Mouse (Mus musculus) stomach, embryonic 14.5 days (tissue): ENCODE results near the gene Irf2bp1. TPM values are rescaled to one million over a fixed set of nuclear protein-coding genes. Genes with fewer than 3 reads are reported as not detected.
A peak's percentile ranks its signal among the peaks of the same experiment; 100 is the strongest.

Experiments used
- ATAC-seq: fragments of 200-750 bp; cut with Nextera tagmentation; 2 replicates; pipeline ENCODE4 v1.8.0; 2017; ENCODE audit warnings: low read depth, moderate TSS enrichment; ENCODE audit not compliant: insufficient number of reproducible peaks, insufficient read depth, low FRiP score
- H3K27ac ChIP-seq: fragments of 300-500 bp; sonication (generic); 2 replicates; pipeline ENCODE4 v1.5.1; 2014; ENCODE audit warnings: mild to moderate bottlenecking, low read length, moderate library complexity, mixed read lengths
- H3K27me3 ChIP-seq: fragments of 300-500 bp; sonication (generic); 2 replicates; pipeline ENCODE4 v1.6.1; 2014; ENCODE audit warnings: low read length, control low read depth, mixed read lengths; ENCODE audit not compliant: control insufficient read depth, insufficient read depth
- H3K36me3 ChIP-seq: fragments of 300-500 bp; sonication (generic); 2 replicates; pipeline ENCODE4 v1.6.1; 2014; ENCODE audit warnings: mild to moderate bottlenecking, control low read depth, low read length, moderate library complexity, mixed read lengths; ENCODE audit not compliant: control insufficient read depth, insufficient read depth
- H3K4me1 ChIP-seq: fragments of 300-500 bp; sonication (generic); 2 replicates; pipeline ENCODE4 v1.6.1; 2014; ENCODE audit warnings: low read length, control low read depth, mixed read lengths; ENCODE audit not compliant: control insufficient read depth, insufficient read depth
- H3K4me2 ChIP-seq: fragments of 300-500 bp; sonication (generic); replicated peaks from 2 replicates; pipeline ENCODE4 v1.6.1; 2014; ENCODE audit warnings: low read depth, low read length, control low read depth
- H3K4me3 ChIP-seq: fragments of 300-500 bp; sonication (generic); 2 replicates; pipeline ENCODE4 v1.5.1; 2014; ENCODE audit warnings: low read depth, low read length, control low read depth
- H3K9ac ChIP-seq: fragments of 300-500 bp; sonication (generic); replicated peaks from 2 replicates; pipeline ENCODE4 v1.6.1; 2014; ENCODE audit warnings: low read depth, mild to moderate bottlenecking, control low read depth, low read length, moderate library complexity, mixed read lengths
- H3K9me3 ChIP-seq: fragments of 300-500 bp; sonication (generic); 2 replicates; pipeline ENCODE4 v1.6.1; 2016; ENCODE audit warnings: low read depth, low read length, control low read depth; ENCODE audit not compliant: control insufficient read depth
- WGBS: fragments of 180-500 bp; shearing (Covaris S2); extraction: QIAGEN DNeasy Blood & Tissue Kit; methylation state at CpG from one replicate; pipeline ENCODE4 v1.1.7; 2014; 5-methylcytosine and 5-hydroxymethylcytosine counted together
- polyA plus RNA-seq: library from polyadenylated mRNA; unstranded; fragments of >200 nt; fragmentation: Nextera tagmentation; extraction: Ambion mirVana; gene quantifications from 2 replicates; pipeline ENCODE4 v1.2.1, GENCODE M21; 2014

The Irf2bp1 gene
- polyA plus RNA-seq, 1 experiment from 2014 or later, result 22.7 TPM

DNA sequence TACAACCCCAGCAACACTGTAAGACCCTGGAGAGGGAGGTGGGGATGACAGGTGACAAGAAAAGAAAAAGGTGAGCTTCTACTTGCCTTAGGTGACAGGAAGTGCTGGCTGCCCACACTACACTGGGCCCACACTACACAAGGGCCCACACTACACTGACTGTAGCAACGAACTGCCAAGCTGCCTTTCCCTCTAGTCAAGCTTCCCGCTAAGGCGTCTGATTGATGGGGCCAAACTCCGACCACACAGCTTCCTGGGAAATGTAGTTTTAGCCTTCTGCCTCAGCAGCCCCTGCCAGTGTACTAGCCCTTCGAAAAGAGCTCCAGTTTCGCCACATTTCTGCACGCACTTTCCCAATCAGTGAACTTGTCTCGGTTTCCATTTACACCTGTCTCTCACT lies 36.2 kb upstream of the Irf2bp1 start:
- Histone ChIP-seq H3K27me3 (peaks cover 22% of the 10 kb centered on the region), H3K4me2 (no peak overlapping the region), H3K36me3 (no peaks in the 10 kb centered on the region), H3K27ac (no peak overlapping the region), H3K4me3 (no peak overlapping the region), H3K9ac (no peak overlapping the region), H3K4me1 (no peaks in the 10 kb centered on the region), H3K9me3 (no peaks in the 10 kb centered on the region)
- no peak; the same call in 1 of the 2 replicates for ATAC-seq
- WGBS, result 3% methylated on average over 8 of the region's 8 CpGs

DNA sequence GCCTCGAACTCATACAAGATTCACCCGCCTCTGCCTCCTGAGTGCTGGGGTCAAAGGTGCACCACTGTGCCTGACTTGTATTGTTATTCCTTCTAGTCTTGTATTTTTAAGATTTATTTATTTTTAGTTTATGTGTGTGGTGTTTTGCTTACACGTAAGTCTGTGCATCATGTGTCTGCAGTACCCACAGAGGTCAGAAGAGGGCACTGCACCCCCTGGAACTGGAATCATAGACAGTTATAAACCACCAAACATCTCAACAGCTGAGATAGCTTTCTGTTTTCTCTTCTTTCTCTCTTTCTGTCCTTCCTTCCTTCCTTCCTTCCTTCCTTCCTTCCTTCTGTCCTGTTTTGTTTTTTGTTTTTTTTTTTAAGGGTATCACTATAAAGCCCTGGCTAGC lies 32.9 kb upstream of the Irf2bp1 start:
- Histone ChIP-seq H3K9me3 (no peaks in the 10 kb centered on the region), H3K4me2 (no peak overlapping the region), H3K4me1 (no peaks in the 10 kb centered on the region), H3K9ac (no peak overlapping the region), H3K4me3 (no peak overlapping the region), H3K27ac (no peak overlapping the region), H3K36me3 (no peaks in the 10 kb centered on the region), H3K27me3 (0 out of 2 replicates have a peak, but pooled peaks cover 1% of the 10 kb centered on the region)
- ATAC-seq, result no peak
- 79% methylated on average over 3 of the region's 3 CpGs for WGBS

DNA sequence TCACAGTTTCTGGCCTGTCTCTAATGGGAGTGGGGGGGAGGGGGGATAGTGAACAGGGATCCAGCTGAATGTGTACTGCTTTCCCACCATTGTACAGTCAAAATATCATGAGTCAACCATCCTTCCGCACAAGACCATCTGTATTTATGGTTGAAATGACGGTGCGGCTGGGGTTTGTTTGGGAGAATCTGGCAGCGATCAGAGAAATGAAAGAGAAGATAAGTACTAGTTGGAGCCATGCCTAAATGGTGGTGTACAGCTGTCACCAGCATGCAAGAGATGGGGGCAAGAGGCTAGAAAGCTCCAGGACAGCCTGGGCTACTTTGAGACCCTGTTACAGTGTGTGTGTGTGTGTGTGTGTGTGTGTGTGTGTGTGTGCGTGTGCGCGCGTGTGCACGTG lies 25.5 kb upstream of the Irf2bp1 start:
- H3K4me3 ChIP-seq, result no peak overlapping the region
- H3K9ac ChIP-seq, result no peak overlapping the region
- H3K4me2 ChIP-seq, result no peak overlapping the region
- WGBS, result 77% methylated on average over 9 of the region's 9 CpGs
- no peaks in the 10 kb centered on the region for H3K36me3 ChIP-seq
- no peaks in the 10 kb centered on the region for H3K9me3 ChIP-seq
- no peaks in the 10 kb centered on the region for H3K27me3 ChIP-seq
- H3K4me1 ChIP-seq, result no peaks in the 10 kb centered on the region
- no peak for ATAC-seq
- H3K27ac ChIP-seq, result no peak overlapping the region

DNA sequence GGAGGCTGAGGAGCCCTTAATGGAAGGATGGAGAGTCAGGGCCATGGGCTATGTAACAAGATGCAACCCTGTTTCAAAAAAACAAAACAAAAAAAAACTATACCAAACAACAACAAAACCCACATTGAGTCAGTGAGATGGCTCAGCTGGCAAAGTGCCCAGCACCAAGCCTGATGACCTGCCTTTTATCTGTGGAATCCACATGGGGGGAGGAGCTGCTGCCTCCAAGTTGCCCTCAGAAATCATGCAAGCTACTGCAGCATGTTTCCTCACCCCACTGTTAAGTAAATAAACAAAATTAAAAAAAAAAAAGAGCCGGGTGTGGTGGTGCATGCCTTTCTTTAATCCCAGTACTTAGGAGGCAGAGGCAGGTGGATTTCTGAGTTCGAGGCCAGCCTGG lies 17.3 kb upstream of the Irf2bp1 start:
- H3K4me1 ChIP-seq, result 0 out of 2 replicates have a peak, but pooled peaks cover 5% of the 10 kb centered on the region
- H3K27me3 ChIP-seq, result no peaks in the 10 kb centered on the region
- H3K36me3 ChIP-seq, result no peaks in the 10 kb centered on the region
- H3K9ac ChIP-seq, result no peak overlapping the region
- H3K4me3 ChIP-seq, result no peak overlapping the region
- ATAC-seq, result no peak
- WGBS, result 70% methylated on average over 2 of the region's 2 CpGs
- no peak overlapping the region for H3K27ac ChIP-seq
- H3K9me3 ChIP-seq, result no peaks in the 10 kb centered on the region
- no peak overlapping the region for H3K4me2 ChIP-seq

DNA sequence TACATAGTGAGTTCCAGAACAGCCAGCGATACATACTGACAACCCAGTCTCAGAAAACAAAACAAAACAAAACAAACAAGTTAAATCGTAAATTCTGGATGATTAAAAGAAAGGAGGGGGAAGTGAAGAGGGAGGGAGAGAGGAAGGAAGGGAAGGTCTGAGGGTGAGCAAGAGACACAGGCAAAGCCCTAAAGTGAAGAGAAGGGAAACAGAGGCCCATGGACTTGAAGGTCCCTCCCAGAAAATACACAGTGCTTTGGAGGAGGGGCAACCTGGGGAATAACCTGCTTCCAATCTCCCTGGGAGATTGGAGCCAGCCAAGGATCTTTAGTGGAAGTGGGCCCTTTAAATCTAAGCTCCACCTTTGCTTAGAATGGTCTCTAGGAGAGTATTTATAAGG lies 16.7 kb upstream of the Irf2bp1 start, which contains the start of gene Nanos2:
Gene Nanos2, plus strand, starts transcription at position 301 of the 400 bp plus-strand sequence.
- Histone ChIP-seq H3K27me3 (no peaks in the 10 kb centered on the region), H3K4me2 (no peak within 1 kb of the TSS), H3K4me1 (0 out of 2 replicates have a peak, but pooled peaks cover 6% of the 10 kb centered on the region), H3K36me3 (no peaks in the 10 kb centered on the region), H3K9me3 (no peaks in the 10 kb centered on the region), H3K27ac (no peak within 1 kb of the TSS), H3K4me3 (no peak within 1 kb of the TSS), H3K9ac (no peak within 1 kb of the TSS)
- ATAC-seq, result no peak
- WGBS, result 68% methylated on average over 2 of the region's 2 CpGs

DNA sequence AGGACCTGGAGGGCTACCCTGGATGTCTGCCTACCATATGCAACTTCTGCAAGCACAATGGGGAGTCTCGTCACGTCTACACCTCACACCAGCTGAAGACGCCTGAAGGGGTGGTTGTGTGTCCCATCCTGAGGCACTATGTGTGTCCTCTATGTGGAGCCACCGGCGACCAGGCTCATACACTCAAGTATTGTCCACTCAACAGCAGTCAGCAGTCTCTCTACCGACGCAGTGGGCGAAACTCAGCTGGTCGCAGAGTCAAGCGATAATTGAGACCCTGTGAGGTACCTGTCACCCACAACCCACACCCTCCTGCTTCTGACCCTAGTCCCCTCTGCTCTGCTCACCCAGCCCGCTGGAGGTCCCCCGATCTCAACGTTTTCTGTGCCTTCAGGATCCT lies 16.1 kb upstream of the Irf2bp1 start:
- no peak for ATAC-seq
- Histone ChIP-seq H3K4me1 (0 out of 2 replicates have a peak, but pooled peaks cover 6% of the 10 kb centered on the region), H3K27me3 (no peaks in the 10 kb centered on the region), H3K9ac (no peak overlapping the region), H3K4me2 (no peak overlapping the region), H3K27ac (no peak overlapping the region), H3K36me3 (no peaks in the 10 kb centered on the region), H3K9me3 (no peaks in the 10 kb centered on the region), H3K4me3 (no peak overlapping the region)
- 71% methylated on average over 13 of the region's 13 CpGs for WGBS

DNA sequence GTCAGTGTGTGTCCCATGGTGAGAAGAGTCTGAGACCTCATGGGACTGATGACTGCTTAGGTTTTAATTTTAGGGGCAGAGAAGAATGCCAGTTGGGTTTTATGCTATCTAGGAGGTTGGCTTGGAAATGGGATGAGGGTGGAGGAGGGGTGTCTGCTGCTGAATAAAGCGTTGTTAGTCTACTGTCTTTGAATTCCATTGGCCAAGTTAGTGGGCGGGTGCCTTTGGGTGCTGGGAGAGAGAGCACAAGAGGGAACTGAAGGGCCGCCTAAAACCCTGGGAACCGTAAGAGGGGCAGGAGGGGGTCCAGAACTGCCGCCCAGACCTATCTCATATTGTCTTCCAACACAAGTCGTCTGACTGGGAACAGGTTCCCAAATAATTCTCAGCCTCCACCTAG lies 15.1 kb upstream of the Irf2bp1 start:
- Histone ChIP-seq H3K9me3 (no peaks in the 10 kb centered on the region), H3K4me2 (no peak overlapping the region), H3K27ac (no peak overlapping the region), H3K9ac (no peak overlapping the region), H3K4me3 (no peak overlapping the region), H3K27me3 (no peaks in the 10 kb centered on the region), H3K4me1 (0 out of 2 replicates have a peak, but pooled peaks cover 6% of the 10 kb centered on the region), H3K36me3 (no peaks in the 10 kb centered on the region)
- WGBS, result 66% methylated on average over 6 of the region's 6 CpGs
- no peak for ATAC-seq

DNA sequence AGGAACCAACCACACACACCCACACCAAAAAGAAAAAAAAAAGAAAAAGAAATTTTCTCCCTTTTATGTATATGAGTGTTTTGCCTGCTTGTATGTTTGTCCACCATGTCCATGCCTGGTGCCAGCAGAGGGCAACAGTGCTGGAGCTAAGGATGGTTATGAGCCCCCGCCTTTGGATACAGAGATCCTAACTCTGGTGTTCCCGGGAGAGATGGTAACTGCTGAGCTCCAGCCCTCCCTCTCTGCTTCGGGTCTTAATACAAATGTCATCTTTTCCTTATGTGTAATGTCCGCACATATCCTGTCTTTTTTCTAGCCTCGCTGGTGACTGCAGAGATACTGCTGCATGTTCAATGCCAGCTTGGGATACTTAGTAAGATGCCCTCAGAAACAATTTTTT lies 13.8 kb upstream of the Irf2bp1 start:
- Histone ChIP-seq H3K27ac (no peak overlapping the region), H3K4me3 (peak overlapping the region; percentile 48), H3K4me1 (0 out of 2 replicates have a peak, but pooled peaks cover 6% of the 10 kb centered on the region), H3K9me3 (no peaks in the 10 kb centered on the region), H3K9ac (no peak overlapping the region), H3K4me2 (peak overlapping the region; percentile 88), H3K27me3 (no peaks in the 10 kb centered on the region), H3K36me3 (no peaks in the 10 kb centered on the region)
- no peak for ATAC-seq
- WGBS, result 8% methylated on average over 5 of the region's 5 CpGs
